In the genomic region with DNA sequence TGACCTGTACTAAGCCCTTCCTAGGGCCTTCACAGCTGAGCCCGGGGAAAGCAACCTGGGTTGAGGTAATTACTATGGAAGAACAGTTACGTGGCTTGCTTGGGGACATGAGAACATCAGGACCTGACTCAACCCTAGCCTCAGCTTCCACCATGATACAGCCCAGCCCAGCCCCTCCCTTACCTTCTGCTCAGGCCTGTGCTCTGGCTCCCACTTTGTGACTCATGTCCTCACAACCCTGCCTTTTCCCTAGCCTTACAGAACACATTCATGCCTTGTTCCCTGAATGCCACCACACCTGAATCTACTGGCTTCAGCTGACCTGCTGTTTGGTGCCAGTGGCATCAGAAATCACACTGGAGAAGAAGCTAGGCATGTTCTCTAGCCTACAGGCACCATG, we compare ENCODE assay signal across 13 mouse cellular contexts. TPM values are rescaled to one million over a fixed set of nuclear protein-coding genes. Genes with fewer than 3 reads are reported as not detected.
A peak's percentile ranks its signal among the peaks of the same experiment; 100 is the strongest.
DNase-seq lines count a peak whose midpoint lies in the region; ATAC-seq lines count a peak whose summit lies in the region.
"Had no signal": no experiment of that assay in that cellular context is flagged by ENCODE, and none has a peak within 500 bp of the region (broad histone marks: within the 10 kb centered on the region; RNA-seq: fewer than 3 reads in every experiment).

No protein-coding gene starts in this region.

- H3K9me3 ChIP-seq in embryonic facial prominence, embryonic 13.5 days = no peaks in the 10 kb centered on the region
- no peaks in the 10 kb centered on the region for H3K9me3 ChIP-seq in embryonic facial prominence, embryonic 10.5 days
- no peaks in the 10 kb centered on the region for H3K9me3 ChIP-seq in hindbrain, embryonic 13.5 days
- no peaks in the 10 kb centered on the region for H3K9me3 ChIP-seq in hindbrain, embryonic 10.5 days
- H3K9me3 ChIP-seq in midbrain, embryonic 15.5 days = no peaks in the 10 kb centered on the region
- H3K9me3 ChIP-seq in midbrain, embryonic 11.5 days (ENCODE audit: control insufficient read depth, low read length) = no peaks in the 10 kb centered on the region
- H3K9me3 ChIP-seq: limb, embryonic 12.5 days had no signal

- DNase-seq in embryonic facial prominence, embryonic 10.5 days (ENCODE audit: low spot score) = no peak
- no peak for DNase-seq in hindbrain, embryonic 10.5 days (ENCODE audit: low spot score)
- DNase-seq in midbrain, embryonic 11.5 days (ENCODE audit: low spot score, missing footprints) = no peak
- DNase-seq in cerebellum, postnatal 36 days = no peak

- H3K36me3 ChIP-seq in embryonic facial prominence, embryonic 13.5 days = peaks cover 23% of the 10 kb centered on the region
- peaks cover 20% of the 10 kb centered on the region for H3K36me3 ChIP-seq in embryonic facial prominence, embryonic 10.5 days (replicated peaks)
- H3K36me3 ChIP-seq in hindbrain, embryonic 13.5 days = peaks cover 19% of the 10 kb centered on the region
- peaks cover 24% of the 10 kb centered on the region for H3K36me3 ChIP-seq in hindbrain, embryonic 10.5 days
- peaks cover 8% of the 10 kb centered on the region; the same call in 1 of the 2 replicates for H3K36me3 ChIP-seq in midbrain, embryonic 15.5 days (replicated peaks)
- H3K36me3 ChIP-seq in midbrain, embryonic 11.5 days (ENCODE audit: control insufficient read depth, insufficient read depth, low read length) = no peaks in the 10 kb centered on the region

- WGBS in embryonic facial prominence, embryonic 13.5 days = 82% methylated on average over 2 of the region's 2 CpGs
- WGBS in embryonic facial prominence, embryonic 10.5 days = 90% methylated on average over 2 of the region's 2 CpGs
- 78% methylated on average over 2 of the region's 2 CpGs for WGBS in hindbrain, embryonic 13.5 days
- 89% methylated on average over 2 of the region's 2 CpGs for WGBS in hindbrain, embryonic 10.5 days
- WGBS in midbrain, embryonic 15.5 days = 89% methylated on average over 2 of the region's 2 CpGs
- 84% methylated on average over 2 of the region's 2 CpGs for WGBS in midbrain, embryonic 11.5 days

- no peak overlapping the region for H3K4me3 ChIP-seq in embryonic facial prominence, embryonic 13.5 days
- no peak overlapping the region for H3K4me3 ChIP-seq in embryonic facial prominence, embryonic 10.5 days
- no peak overlapping the region for H3K4me3 ChIP-seq in hindbrain, embryonic 13.5 days
- H3K4me3 ChIP-seq in hindbrain, embryonic 10.5 days = no peak overlapping the region
- H3K4me3 ChIP-seq in midbrain, embryonic 15.5 days = no peak overlapping the region
- no peak overlapping the region for H3K4me3 ChIP-seq in midbrain, embryonic 11.5 days (ENCODE audit: low read depth, low read length)
- H3K4me3 ChIP-seq: limb, embryonic 12.5 days had no signal

- no peak overlapping the region for H3K4me2 ChIP-seq in embryonic facial prominence, embryonic 13.5 days
- H3K4me2 ChIP-seq in hindbrain, embryonic 13.5 days = no peak overlapping the region
- H3K4me2 ChIP-seq in midbrain, embryonic 15.5 days = no peak overlapping the region
- no peak overlapping the region for H3K4me2 ChIP-seq in midbrain, embryonic 11.5 days
- H3K4me2 ChIP-seq: limb, embryonic 12.5 days had no signal

- peaks cover 33% of the 10 kb centered on the region for H3K4me1 ChIP-seq in embryonic facial prominence, embryonic 13.5 days
- peaks cover 28% of the 10 kb centered on the region for H3K4me1 ChIP-seq in embryonic facial prominence, embryonic 10.5 days
- H3K4me1 ChIP-seq in hindbrain, embryonic 13.5 days (replicated peaks) = peaks cover 39% of the 10 kb centered on the region
- peaks cover 35% of the 10 kb centered on the region for H3K4me1 ChIP-seq in hindbrain, embryonic 10.5 days (replicated peaks)
- peaks cover 36% of the 10 kb centered on the region for H3K4me1 ChIP-seq in midbrain, embryonic 15.5 days
- H3K4me1 ChIP-seq in midbrain, embryonic 11.5 days (ENCODE audit: control insufficient read depth, insufficient read depth, low read length) = peaks cover under 1% of the 10 kb centered on the region; the same call in 1 of the 2 replicates

- H3K27ac ChIP-seq in embryonic facial prominence, embryonic 13.5 days = no peak overlapping the region
- no peak overlapping the region for H3K27ac ChIP-seq in embryonic facial prominence, embryonic 10.5 days (replicated peaks)
- H3K27ac ChIP-seq in hindbrain, embryonic 13.5 days = peak overlapping the region; percentile 67
- no peak overlapping the region for H3K27ac ChIP-seq in hindbrain, embryonic 10.5 days
- 0 out of 2 replicates have a peak overlapping the region, but pooled peaks have one; percentile 15 for H3K27ac ChIP-seq in midbrain, embryonic 15.5 days
- no peak overlapping the region for H3K27ac ChIP-seq in midbrain, embryonic 11.5 days (ENCODE audit: low read depth, low read length)
- H3K27ac ChIP-seq: limb, embryonic 12.5 days had no signal

- 0 out of 2 replicates have a peak overlapping the region, but pooled peaks have one; percentile 6 for H3K9ac ChIP-seq in embryonic facial prominence, embryonic 13.5 days
- no peak overlapping the region for H3K9ac ChIP-seq in hindbrain, embryonic 13.5 days
- H3K9ac ChIP-seq in midbrain, embryonic 15.5 days = no peak overlapping the region
- H3K9ac ChIP-seq in midbrain, embryonic 11.5 days (ENCODE audit: low read length) = no peak overlapping the region
- H3K9ac ChIP-seq: limb, embryonic 12.5 days had no signal

- no peak for ATAC-seq in embryonic facial prominence, embryonic 13.5 days (ENCODE audit: insufficient number of reproducible peaks, insufficient read depth, low FRiP score, low TSS enrichment, low read depth)
- no peak for ATAC-seq in hindbrain, embryonic 13.5 days (ENCODE audit: low FRiP score)
- ATAC-seq in midbrain, embryonic 15.5 days (replicated peaks) = no peak
- no peak for ATAC-seq in midbrain, embryonic 11.5 days (ENCODE audit: low FRiP score)
- no peak for ATAC-seq in cerebellum, adult (ENCODE audit: insufficient number of reproducible peaks, low FRiP score, low TSS enrichment)

- peaks cover 30% of the 10 kb centered on the region for H3K27me3 ChIP-seq in embryonic facial prominence, embryonic 13.5 days
- peaks cover 34% of the 10 kb centered on the region for H3K27me3 ChIP-seq in embryonic facial prominence, embryonic 10.5 days (replicated peaks; ENCODE audit: low read depth, poor library complexity, severe bottlenecking)
- no peaks in the 10 kb centered on the region for H3K27me3 ChIP-seq in hindbrain, embryonic 13.5 days
- peaks cover 38% of the 10 kb centered on the region for H3K27me3 ChIP-seq in hindbrain, embryonic 10.5 days (ENCODE audit: insufficient read depth, poor library complexity, severe bottlenecking)
- H3K27me3 ChIP-seq in midbrain, embryonic 15.5 days (replicated peaks) = no peaks in the 10 kb centered on the region
- H3K27me3 ChIP-seq in midbrain, embryonic 11.5 days (ENCODE audit: control insufficient read depth, insufficient read depth, low read length) = no peaks in the 10 kb centered on the region

RNA-seq across cellular contexts. Expression of a gene that starts 3.7 kb away (rescaled TPM):
- 8.4 and 8.5 TPM in 2 replicates for polyA plus RNA-seq in embryonic facial prominence, embryonic 13.5 days (2015; fragmentation: Nextera tagmentation; extraction: Ambion mirVana)
- 11.3 and 12.5 TPM in 2 replicates for polyA plus RNA-seq in embryonic facial prominence, embryonic 10.5 days (2016; fragmentation: Nextera tagmentation; extraction: Ambion mirVana)
- polyA plus RNA-seq in hindbrain, embryonic 13.5 days (2015; fragmentation: Nextera tagmentation; extraction: Ambion mirVana) = 17.4 and 18.4 TPM in 2 replicates
- polyA plus RNA-seq in hindbrain, embryonic 10.5 days (2016; fragmentation: Nextera tagmentation; extraction: Ambion mirVana) = 15.2 and 19.4 TPM in 2 replicates
- polyA plus RNA-seq in midbrain, embryonic 15.5 days (2015; fragmentation: Nextera tagmentation; extraction: Ambion mirVana) = 18.1 and 18.7 TPM in 2 replicates
- polyA plus RNA-seq in midbrain, embryonic 11.5 days (2014; fragmentation: Nextera tagmentation; extraction: Ambion mirVana) = 11.7 and 13.5 TPM in 2 replicates

RNA-seq across cellular contexts. Expression of a gene that starts 16.3 kb away (rescaled TPM):
- 44.2 and 45.2 TPM in 2 replicates for polyA plus RNA-seq in embryonic facial prominence, embryonic 13.5 days (2015; fragmentation: Nextera tagmentation; extraction: Ambion mirVana)
- 42.2 and 47.0 TPM in 2 replicates for polyA plus RNA-seq in embryonic facial prominence, embryonic 10.5 days (2016; fragmentation: Nextera tagmentation; extraction: Ambion mirVana)
- 35.1 and 37.8 TPM in 2 replicates for polyA plus RNA-seq in hindbrain, embryonic 13.5 days (2015; fragmentation: Nextera tagmentation; extraction: Ambion mirVana)
- polyA plus RNA-seq in hindbrain, embryonic 10.5 days (2016; fragmentation: Nextera tagmentation; extraction: Ambion mirVana) = 48.5 and 48.8 TPM in 2 replicates
- polyA plus RNA-seq in midbrain, embryonic 15.5 days (2015; fragmentation: Nextera tagmentation; extraction: Ambion mirVana) = 37.4 and 38.4 TPM in 2 replicates
- 33.3 and 37.6 TPM in 2 replicates for polyA plus RNA-seq in midbrain, embryonic 11.5 days (2014; fragmentation: Nextera tagmentation; extraction: Ambion mirVana)

RNA-seq across cellular contexts. Expression of a gene that starts 16.6 kb away (rescaled TPM):
- 9.7 and 10.9 TPM in 2 replicates for polyA plus RNA-seq in embryonic facial prominence, embryonic 13.5 days (2015; fragmentation: Nextera tagmentation; extraction: Ambion mirVana)
- polyA plus RNA-seq in embryonic facial prominence, embryonic 10.5 days (2016; fragmentation: Nextera tagmentation; extraction: Ambion mirVana) = 11.5 and 12.4 TPM in 2 replicates
- polyA plus RNA-seq in hindbrain, embryonic 13.5 days (2015; fragmentation: Nextera tagmentation; extraction: Ambion mirVana) = 16.6 and 17.4 TPM in 2 replicates
- 12.4 and 16.6 TPM in 2 replicates for polyA plus RNA-seq in hindbrain, embryonic 10.5 days (2016; fragmentation: Nextera tagmentation; extraction: Ambion mirVana)
- polyA plus RNA-seq in midbrain, embryonic 15.5 days (2015; fragmentation: Nextera tagmentation; extraction: Ambion mirVana) = 19.0 and 19.1 TPM in 2 replicates
- 8.3 and 8.6 TPM in 2 replicates for polyA plus RNA-seq in midbrain, embryonic 11.5 days (2014; fragmentation: Nextera tagmentation; extraction: Ambion mirVana)

RNA-seq across cellular contexts. Expression of a gene that starts 38.0 kb away (rescaled TPM):
- 1.0 TPM in 1 of 2 replicates, not detected in the other for polyA plus RNA-seq in embryonic facial prominence, embryonic 13.5 days (2015; fragmentation: Nextera tagmentation; extraction: Ambion mirVana)
- polyA plus RNA-seq in embryonic facial prominence, embryonic 10.5 days (2016; fragmentation: Nextera tagmentation; extraction: Ambion mirVana) = not detected in 2 replicates
- 0.94 and 2.1 TPM in 2 replicates for polyA plus RNA-seq in hindbrain, embryonic 13.5 days (2015; fragmentation: Nextera tagmentation; extraction: Ambion mirVana)
- not detected in 2 replicates for polyA plus RNA-seq in hindbrain, embryonic 10.5 days (2016; fragmentation: Nextera tagmentation; extraction: Ambion mirVana)
- polyA plus RNA-seq in midbrain, embryonic 15.5 days (2015; fragmentation: Nextera tagmentation; extraction: Ambion mirVana) = 1.8 and 2.2 TPM in 2 replicates
- 0.29 TPM in 1 of 2 replicates, not detected in the other for polyA plus RNA-seq in midbrain, embryonic 11.5 days (2014; fragmentation: Nextera tagmentation; extraction: Ambion mirVana)
- polyA plus RNA-seq: embryonic facial prominence, embryonic 11.5 days; large intestine, adult 2 months; liver, embryonic 16.5 days; neural tube, embryonic 11.5 days had no signal

RNA-seq across cellular contexts. Expression of a gene that starts 42.0 kb away (rescaled TPM):
- polyA plus RNA-seq in embryonic facial prominence, embryonic 13.5 days (2015; fragmentation: Nextera tagmentation; extraction: Ambion mirVana) = 0.14 and 0.54 TPM in 2 replicates
- polyA plus RNA-seq in embryonic facial prominence, embryonic 10.5 days (2016; fragmentation: Nextera tagmentation; extraction: Ambion mirVana) = not detected in 2 replicates
- polyA plus RNA-seq in hindbrain, embryonic 13.5 days (2015; fragmentation: Nextera tagmentation; extraction: Ambion mirVana) = 0.45 and 0.48 TPM in 2 replicates
- 0.07 and 0.59 TPM in 2 replicates for polyA plus RNA-seq in hindbrain, embryonic 10.5 days (2016; fragmentation: Nextera tagmentation; extraction: Ambion mirVana)
- polyA plus RNA-seq in midbrain, embryonic 15.5 days (2015; fragmentation: Nextera tagmentation; extraction: Ambion mirVana) = 0.57 and 0.58 TPM in 2 replicates
- polyA plus RNA-seq in midbrain, embryonic 11.5 days (2014; fragmentation: Nextera tagmentation; extraction: Ambion mirVana) = 0.04 TPM in 1 of 2 replicates, not detected in the other

Comparison
In these comparisons a context has a peak if more than half of its experiments do, and no peak if none do; other contexts are left out.
1. H3K27ac ChIP-seq: peak in hindbrain, embryonic 13.5 days (single experiment) and midbrain, embryonic 15.5 days (single experiment); none in embryonic facial prominence, embryonic 13.5 days (single experiment), embryonic facial prominence, embryonic 10.5 days (single experiment), hindbrain, embryonic 10.5 days (single experiment) and midbrain, embryonic 11.5 days (single experiment).